Mouse (Mus musculus): ENCODE measurements around the gene Renbp.

The Renbp gene

DNA sequence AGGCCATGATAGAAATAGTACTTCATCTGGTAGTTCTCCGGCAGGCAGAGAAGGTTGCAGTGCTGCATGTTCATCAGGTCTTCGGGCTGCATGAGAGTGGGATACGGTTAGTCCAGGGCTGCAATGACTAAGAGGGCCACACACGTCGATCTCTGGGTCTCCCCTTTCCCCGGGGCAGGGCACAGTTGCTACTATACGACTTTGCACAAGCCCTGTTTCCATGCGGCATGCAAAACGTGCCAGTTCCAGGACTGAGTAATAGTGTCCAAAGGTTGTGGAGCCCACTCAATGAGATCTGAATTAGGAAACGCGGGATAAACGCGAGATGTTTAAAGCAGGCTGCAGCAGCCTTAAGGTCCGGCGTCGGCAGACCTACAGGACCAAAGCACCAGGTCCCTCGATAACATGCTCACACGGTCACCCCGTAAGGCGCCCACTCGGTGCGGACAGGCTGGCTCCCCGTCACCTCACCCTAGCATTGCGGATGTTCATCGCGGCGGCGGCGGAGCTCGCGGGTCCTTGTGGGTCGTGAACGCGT is 9.3 kb downstream of the Renbp start:
- DNase-seq (ENCODE audit: low spot score): no peak

DNA sequence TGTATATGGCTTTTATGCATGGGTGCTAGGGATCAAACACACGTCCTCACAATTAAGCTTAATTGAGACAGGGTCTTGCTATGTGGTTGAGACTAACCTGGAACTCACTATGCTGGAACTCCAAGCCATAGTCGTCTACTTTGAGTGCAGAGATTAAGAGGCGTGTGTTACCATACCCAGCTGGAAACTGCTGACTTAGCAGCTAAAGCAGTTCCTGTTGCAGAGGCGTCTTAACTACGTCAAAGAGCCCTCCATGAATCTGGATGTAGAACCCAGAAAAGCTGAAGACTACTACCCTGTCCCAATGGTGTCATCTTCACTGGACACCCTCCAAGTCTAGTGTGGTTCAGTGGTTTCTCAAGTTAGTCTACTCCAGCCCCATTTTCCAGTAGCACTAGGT is 12.0 kb downstream of the Renbp start:
- no peak for DNase-seq (ENCODE audit: low spot score)

DNA sequence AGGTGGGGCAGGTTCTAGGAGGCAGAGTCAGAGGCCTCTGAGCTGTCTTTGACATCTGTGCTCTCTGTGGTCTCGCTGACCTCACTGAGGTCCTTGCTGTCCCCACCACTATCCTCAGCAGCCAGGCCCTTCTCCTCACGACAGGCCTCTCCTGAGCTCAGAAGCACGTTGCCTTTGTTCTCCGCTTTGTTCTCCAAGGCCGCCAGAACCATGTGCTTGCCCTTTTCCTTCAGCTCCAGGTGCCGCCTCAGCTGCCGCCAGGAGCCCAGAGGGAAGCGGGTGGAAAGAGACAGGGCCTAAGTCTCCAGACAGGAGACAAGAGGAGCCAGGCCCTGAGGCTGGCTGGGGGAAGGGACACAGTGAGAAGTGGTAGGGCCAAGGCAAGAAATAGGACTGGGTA is 13.7 kb downstream of the Renbp start:
- DNase-seq (ENCODE audit: low spot score): no peak

DNA sequence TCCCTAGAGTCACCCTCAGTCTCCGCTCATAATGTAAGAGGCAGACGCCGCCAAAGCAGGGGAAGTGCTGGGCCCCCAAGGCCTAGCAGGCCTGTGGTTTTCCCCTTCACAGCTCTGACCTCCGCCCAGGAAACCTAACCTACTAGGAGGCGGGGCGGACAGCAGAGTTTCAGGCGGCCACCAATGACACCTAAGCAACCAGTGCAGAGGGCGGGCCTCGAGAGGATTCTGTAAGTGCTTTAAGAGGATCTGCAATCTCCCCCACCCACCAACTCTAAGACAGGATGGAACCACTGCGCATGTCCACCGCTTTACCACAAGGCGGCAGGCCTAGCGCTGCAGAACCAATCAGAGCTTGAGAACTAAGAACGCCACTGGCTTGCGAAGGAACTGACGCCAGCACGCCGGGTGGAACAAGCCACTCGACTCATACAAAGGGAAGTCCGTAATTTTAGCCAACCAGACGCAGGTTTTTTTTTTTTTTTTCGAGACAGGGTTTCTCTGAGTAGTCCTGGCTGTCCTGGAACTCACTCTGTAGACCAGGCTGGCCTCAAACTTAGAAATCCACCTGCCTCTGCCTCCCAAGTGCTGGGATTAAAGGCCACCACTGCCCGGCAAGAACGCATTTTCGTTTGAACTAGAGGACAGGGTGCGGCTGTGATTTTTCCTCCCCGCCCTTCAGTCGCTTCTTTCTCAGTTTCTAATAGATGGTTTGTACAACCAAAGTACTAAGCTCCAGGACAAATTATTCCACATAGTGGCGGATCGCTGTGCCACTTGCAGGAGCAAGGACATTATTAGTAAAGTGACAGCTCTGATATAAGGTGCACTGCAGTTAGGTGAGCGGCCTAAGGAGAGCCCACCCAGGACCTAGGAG is 15.6 kb downstream of the Renbp start:
- peak; percentile 52 for DNase-seq (ENCODE audit: low spot score)

DNA sequence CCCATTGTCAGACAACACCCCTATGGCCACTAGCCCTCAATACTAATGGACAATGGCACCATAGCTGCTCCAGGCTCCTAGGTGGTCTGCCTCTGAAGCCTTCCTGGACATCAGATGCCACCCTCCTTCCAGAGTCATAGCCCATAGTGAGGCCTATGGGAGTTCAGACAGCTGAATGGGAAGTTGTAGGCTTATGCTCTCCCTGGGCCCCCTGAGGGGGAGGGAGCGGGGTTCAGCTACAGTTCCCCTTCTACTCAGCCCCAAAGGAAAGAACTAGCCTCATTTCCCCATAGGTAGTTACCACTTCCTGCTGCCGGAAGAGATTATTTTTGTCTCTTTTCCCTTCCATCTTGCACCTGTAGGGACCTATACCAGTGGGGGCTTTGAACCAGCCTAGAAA is 19.1 kb downstream of the Renbp start:
- no peak for DNase-seq (ENCODE audit: low spot score)

DNA sequence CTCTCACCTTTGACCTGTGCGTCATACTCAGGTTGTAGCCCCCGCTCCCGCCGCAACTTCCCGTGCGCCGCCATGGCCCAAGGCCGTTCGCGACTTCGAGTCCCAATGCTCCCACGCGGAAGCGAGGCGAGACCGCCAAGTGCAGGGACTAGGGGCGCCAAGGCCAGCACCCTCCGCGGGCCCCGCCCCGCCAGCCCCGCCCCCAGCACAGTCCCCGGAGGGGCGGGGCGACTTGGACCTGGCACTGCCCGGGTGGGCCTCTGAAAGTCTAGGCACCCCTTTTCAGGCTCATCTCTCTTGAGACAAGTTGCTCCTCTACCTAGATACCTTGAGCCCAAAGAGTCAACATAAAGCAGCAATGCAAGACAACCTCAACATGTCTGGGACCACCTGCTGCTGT is 19.5 kb downstream of the Renbp start:
- DNase-seq (ENCODE audit: low spot score): no peak

DNA sequence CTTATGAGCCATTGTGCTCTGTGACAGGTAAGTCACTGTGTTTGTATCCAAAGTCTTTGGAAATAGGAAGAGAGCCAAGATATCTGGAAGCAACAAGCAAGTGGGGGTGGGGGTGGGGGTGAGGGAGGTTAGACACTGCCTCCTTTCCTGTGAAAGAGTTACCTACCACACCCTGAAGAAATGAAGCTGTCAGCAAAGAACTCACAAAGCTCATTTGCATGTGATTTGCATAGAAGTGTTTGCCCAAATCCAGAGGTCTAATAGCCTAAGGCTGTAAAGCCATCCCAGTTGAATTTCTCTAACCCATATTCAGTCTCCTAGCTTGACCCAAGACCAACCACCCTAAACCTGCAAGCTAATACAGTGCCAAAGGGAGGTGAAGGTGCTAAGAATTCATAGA is 20.2 kb downstream of the Renbp start:
- no peak for DNase-seq (ENCODE audit: low spot score)

DNA sequence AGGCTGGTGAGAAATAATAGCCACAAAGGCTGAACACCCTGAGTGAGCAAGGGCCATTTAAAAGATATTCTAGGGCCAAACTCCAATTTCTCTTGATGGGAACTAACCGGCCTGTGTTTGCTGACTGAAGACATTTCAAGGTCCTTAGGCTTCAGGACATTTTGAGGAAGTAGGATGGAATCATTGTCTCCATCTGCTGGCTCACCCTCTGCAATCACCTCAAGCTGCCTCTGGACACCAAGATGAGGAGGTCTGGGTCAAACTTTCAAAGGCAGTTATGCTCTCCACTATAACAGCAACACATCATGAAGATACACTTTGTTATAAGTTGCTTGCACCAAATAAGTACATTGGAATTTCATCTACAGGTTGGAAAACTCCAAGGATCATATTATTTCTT is 20.6 kb downstream of the Renbp start:
- DNase-seq (ENCODE audit: low spot score): no peak

DNA sequence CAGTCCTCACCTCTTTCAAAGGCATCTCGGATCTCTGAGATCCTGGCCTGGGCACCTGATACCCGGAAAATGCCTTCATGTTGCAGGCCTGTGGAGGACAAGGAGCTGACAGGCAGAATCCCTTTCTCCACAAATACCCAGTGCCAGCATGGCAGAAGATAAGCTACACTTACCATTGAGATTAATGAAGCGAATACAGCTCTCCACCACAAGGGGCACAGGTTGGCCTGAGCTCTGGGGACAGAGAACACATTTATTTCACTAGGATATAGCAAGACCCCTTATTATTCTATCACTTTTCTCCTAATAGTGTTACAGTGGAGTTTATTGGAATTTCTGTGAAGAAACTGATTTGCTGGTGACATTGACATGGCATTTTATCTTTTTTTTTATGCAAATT is 32.7 kb downstream of the Renbp start:
- no peak for DNase-seq (ENCODE audit: low spot score)

DNA sequence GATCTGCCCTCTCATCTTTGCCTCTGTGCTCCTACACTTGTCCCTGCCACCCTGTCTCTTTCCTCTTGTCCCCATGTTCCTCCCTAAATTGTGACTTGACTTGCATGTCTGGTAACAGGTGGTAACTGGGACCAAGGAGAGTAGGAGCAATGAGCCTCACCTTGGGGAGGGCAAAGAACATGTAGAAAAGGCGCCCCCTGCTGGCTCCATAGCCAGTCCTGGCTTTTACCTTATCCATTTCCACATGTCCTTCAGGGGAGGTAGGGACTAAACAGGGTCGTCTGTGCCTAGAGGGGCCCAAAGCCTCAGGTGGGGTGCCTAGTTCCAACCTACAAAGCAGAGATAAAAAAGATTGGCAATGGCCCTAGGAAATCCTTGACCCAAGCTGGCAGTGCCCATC is 34.9 kb downstream of the Renbp start, which contains the start of gene L1cam:
Gene L1cam (minus strand): TSS at position 387 of the 400 bp plus-strand sequence.
- no peak for DNase-seq (ENCODE audit: low spot score)

DNA sequence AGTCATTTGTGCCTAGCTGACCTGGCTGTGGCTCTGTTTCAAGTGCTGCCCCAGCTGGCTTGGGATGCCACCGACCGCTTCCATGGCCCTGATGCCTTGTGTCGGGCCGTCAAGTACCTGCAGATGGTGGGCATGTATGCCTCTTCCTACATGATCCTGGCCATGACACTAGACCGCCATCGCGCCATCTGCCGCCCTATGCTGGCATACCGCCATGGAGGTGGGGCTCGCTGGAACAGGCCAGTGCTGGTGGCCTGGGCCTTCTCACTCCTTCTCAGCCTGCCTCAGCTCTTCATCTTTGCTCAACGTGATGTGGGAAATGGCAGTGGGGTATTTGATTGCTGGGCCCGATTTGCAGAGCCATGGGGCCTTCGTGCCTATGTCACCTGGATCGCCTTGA is 37.8 kb downstream of the Renbp start:
- no peak for DNase-seq (ENCODE audit: low spot score)

DNA sequence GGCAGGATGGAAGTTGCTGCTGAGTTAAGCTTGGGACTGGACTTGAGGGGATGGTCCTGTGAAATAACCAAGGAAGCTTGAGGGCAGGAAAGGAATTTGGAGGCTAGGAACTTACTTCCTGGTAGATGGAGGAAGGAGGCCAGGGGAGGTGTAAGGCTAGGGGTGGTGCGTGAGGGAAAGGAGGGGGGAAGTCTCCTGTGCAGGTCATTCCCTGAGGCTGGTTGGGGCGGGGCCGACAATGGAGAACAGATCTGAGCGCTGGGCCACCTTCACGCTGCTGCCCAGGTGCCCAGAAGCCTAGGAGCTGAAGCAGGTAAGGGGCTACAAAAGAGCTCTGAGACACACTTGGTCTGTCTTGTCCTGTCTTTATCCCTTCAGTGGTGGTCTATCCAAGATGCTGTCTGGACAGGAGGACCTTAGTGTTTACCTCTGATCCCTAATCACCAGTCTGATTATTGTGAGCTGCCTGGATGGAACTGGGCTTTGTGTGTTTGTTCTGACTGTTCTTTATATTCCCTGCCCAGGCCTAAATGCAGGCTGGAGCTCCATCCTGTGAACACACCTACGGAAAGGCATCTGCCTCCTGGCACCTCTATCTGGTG is 39.0 kb downstream of the Renbp start, which contains the start of gene Avpr2:
Gene Avpr2 (plus strand): TSS at position 552 of the 602 bp plus-strand sequence.
- no peak for DNase-seq (ENCODE audit: low spot score)

DNA sequence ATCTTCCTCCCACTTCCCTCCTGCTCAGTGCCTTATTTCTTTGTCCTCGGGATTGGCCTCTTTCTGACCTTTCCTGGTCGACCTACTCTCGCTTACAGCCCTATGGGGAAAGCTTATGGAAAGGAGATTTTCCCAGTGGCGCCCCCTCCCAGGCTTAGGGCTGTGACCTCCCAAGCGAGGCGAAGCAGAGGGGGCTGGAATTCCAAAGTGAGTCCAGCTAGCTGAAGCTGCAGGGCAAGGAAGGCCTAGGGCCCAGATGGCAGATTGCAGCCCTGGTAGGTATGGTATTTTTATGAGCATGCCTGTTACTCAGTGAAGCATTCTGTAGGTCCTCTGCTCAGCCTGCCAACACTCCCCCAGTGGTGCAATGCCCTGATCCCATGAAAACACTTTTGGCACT is 49.2 kb downstream of the Renbp start:
- DNase-seq (ENCODE audit: low spot score): no peak

DNA sequence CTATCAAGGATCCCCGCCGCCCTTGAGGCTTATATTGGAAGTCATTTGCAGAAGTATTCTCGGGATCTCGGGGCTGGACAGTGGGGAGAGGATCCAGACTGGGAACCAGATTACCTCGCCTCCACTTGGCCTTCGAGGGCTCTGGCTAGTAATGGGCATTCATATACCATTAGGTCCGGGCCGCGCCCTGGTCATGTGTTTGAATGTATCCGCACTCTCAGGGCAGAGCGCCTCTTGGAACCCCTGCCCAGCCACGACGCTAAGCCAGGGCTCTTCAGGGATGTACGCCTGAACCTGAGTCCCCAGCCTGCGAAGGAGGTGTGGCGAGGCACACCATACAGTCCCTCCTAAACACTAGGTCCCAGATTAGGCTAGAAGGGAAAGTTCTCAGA is 49.6 kb downstream of the Renbp start:
- no peak for DNase-seq (ENCODE audit: low spot score)

DNA sequence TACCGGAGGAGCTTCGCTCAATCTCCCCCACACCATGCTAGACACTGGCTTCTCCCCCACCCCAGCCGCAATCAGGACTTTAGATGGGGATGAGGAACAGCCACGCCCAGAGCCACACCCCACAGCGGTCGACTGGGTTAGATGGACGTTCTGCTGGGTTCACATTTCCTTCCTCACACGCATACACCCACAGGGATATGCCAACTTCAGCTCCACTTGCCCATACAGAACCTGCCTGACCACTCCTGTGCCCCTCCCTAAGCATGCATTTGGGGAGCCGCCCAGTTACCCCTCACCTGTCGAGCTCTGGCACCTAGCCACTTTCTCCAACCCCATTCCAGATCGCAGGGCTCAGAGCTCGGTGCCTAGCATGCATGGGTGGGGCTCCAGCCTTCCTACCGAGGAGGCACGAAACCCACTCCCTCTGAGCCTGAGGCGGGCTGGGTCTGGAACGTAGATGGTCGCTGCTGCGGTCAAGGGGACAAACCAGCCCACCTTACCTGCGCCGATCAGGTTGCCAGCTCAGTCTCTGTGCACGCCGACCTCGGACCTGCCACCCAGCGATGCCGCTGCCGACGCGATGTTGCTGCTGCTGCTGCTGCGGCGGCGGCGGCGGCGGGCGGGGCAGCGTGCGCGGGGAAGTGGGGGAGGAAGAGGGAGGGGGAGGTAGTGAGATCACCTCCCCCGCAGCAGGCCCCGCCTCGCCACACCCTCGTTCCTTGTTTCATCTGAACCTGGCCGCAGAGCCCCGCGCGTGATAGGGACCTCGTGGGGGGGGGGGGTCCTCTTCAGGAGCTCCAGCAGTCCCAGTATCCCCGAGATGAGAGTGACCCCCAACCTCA is 50.2 kb downstream of the Renbp start:
- no peak for DNase-seq (ENCODE audit: low spot score)

DNA sequence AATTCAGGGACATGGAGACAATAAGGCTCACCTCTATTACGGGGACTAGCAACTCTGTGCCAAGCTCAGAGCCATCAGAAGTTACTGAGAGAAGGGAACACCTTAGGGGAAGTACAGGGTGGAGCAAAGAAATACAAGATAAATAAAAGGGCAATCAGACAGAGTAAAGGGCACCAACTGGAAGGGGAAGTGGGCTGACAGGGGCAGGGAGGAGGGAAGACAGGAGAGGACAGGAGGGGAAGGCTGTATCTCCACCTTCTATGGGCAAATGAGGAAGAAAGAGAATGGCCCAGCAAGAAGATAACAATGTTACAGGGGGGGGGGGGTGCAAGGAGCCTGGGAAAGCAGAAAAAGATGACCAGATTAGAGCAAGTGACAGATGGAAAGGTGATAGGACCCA is 53.6 kb downstream of the Renbp start:
- DNase-seq (ENCODE audit: low spot score): no peak

DNA sequence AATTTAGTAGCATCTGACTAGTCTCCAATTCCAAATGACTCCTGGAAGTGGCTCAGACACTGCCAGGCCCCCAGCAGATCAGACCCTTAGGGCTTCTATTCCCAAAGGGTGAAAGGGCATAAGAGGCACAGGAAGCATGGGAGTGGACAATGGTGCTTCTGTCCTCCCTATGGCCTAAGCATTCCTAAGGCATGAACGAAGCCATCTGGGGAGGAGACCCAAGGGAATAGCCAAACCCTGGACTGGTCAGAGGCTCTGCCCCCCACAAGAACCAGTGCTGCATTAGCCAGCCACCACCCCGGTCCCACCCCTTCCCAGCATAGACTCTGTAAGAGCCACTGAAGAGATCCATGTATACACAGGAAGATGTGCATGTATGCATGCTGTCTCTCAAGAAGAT is 54.8 kb downstream of the Renbp start:
- no peak for DNase-seq (ENCODE audit: low spot score)
